Mouse (Mus musculus): Measurements from ENCODE around the gene Klrg1.

Gene Klrg1

DNA sequence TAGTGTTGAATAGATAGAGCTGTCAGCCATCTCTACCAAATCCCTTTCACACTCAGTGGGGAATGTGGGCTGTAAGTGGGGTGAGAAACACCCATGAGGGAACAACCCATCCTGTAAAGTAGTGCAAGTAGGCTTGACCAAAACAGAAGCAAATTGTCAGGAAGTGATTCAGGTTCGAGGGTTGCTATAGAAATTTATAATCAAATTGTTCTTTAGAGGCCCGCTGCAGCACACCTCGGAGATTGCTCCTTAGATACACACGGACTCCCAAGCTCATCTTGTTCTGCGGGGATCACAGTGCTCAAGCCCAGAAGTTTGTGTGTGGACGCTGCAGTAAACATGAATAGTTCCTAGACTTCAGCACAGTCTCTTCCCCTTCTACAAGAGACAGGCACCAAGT, at the start of gene Klrg1:
Klrg1 (minus strand) TSS at position 101 of the 400 bp plus-strand sequence.
- in situ Hi-C loops (cut with MboI, MseI), result no loop called here

DNA sequence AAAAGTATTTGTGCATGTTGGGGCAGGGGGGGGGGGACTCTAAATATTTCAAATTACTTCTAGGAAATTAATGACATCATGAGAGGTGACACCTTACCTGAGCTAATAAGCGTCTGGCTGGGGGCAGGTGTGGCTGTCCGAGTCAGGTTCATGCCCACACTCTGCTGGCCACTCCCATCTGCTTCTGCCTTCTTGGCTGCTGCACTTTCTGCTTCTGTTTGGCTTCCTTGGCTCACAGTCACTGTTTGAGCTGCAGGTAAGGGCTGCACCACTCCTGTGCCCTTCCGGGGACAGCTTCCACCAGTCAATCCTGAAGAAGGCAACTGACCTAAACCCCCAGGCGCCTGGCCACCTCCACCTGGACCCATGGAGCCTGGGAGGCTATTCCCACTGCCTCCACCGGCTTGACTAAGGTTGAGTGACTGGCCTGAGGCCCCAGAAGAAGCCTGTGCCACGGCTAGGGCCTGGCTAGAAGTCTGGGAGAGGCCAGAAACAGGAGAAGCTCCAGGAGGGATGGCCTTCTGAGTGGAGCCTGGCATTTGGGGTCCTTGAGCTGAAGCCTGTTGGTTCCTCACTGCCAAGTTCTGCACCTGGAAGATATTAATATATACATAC, 42.8 kb upstream of the Klrg1 start:
- in situ Hi-C loops (cut with MboI, MseI), result loop anchor here in 1 of 2 experiments (10.0 kb wide), 1 partner anchor 1341 kb away; no protein-coding TSS in a partner anchor

DNA sequence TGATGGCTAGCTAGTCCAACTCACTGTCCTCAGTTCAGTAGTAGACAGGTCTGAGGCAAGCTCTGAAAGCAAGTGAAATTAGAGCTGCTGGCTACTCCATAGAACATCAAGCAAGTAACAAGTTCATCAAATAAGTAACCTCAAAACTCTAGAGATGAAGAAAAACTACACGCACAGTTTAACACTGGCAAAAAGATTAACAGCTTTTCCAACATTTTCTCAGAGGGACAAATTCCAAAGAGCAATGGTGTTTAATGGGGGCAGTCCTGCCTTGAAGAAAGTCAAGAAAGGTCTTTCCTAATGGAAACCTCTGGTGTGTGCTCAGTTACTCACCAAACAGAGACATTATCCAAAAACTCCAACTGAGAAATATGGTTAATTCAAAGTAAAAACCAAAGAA, 36.0 kb upstream of the Klrg1 start:
- in situ Hi-C loops (cut with MboI, MseI), result loop anchor here in 1 of 2 experiments (10.0 kb wide), 1 partner anchor 556 kb away; the partner anchor contains the start of gene Necap1

DNA sequence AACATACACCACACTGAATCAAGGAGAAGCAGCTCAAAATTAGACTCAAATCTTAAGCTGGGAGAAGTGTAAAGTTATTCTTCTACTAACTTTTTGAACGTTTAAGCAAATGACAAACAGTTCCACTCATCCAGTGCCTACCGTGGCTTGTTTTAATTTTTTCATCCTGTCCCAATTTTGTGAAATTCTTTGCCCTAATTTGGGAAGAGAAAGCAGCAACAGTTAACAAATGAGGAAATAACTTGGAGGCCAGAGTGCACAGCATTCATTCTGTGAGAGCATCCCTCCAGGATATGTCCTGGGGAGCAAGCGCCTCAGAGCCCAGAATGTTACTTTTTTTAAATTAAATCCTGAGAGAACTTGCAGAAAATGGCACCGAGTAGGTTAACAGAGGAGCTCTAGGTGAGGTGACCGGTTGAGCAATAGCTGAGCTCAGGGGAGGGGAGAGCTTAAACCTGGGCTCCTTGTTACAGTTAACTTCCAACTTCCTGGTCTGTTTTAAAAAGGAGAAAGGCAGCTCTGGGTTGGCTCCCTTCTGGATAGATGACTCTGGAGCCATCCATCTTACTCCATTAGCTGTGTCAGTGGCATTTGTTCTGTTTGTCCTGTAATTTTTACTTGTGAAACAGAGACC, 27.6 kb upstream of the Klrg1 start:
- in situ Hi-C loops (cut with MboI, MseI), result loop anchor here in 1 of 2 experiments (10.0 kb wide), 1 partner anchor 564 kb away; the partner anchor contains the start of gene Necap1

DNA sequence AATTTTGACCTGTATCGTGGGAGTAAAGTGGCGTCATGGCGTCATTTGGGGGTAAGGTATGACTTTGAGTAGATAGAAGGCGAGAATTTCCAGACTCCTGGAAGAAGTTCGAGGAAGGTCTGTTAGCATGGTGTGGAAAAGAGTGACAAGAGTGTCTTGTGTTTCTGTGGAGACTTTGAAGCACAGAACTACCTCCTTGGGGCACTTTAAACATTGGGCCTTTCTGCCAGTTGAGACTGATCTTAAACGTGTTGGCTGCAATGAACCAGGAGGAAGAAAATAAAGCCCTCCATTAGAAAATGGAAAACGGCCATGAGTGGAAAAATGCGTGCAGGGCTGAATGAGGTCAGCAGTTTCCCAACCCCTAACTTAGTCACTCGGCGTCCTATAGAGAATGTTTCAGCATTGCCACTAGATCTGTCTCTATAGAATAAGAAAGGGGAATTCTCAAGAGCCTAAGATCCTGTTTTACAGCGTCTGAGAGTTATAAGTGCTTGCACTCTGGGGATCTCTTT, 26.8 kb upstream of the Klrg1 start:
- in situ Hi-C loops (cut with MboI, MseI), result loop anchor here (5.0 to 10.0 kb wide), 3 partner anchors 52 to 568 kb away; partner anchors contain the start of gene Foxj2 (in 1 of the 2)

DNA sequence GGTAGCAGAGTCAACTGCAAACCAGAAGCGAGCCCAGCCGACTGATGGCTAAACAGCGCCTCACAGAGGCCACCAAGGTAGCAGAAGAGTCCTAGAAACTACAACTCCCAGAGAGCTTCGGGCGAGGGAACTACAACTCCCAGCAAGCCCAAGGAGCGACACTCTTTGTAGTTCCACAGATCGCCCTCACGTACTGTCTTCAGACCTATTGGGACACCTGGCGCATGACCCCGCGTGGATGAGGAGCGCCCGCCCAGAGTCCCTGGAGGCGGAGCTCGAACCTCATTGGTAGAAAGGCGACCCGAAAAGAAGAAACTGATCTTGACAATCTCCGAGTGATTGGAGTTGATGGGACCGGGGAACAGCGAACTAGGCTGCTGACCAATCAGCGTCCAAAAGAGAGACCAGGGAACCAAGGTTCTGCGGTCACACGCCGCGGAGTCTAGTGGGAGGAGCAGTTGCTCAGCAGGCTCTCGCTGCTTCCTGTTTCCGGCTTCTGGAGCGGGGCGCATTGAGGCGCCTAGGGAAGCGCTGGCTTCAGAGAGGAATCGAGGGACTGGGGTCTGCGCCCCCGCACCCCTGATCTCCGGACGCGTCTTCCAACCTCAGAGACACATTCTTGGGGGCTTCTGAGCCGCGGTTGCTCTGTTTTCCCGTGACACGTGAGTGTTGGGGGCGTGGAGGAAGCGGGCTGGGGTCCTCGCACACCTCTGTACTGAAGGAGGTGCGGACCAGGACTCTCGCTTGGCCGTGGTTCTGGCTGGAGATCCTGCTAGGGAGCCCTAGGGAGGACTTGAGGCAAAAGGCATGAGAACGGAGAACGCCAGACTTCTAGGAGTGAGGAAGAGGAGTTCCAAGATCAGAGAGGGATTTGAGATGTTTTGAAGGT, 26.1 kb upstream of the Klrg1 start, which contains the start of gene M6pr:
M6pr (plus strand) TSS at position 216 of the 889 bp plus-strand sequence.
- in situ Hi-C loops (cut with MboI, MseI), result loop anchor here (5.0 to 10.0 kb wide), 3 partner anchors 51 to 569 kb away; partner anchors contain the start of gene Foxj2 (in 1 of the 2)

DNA sequence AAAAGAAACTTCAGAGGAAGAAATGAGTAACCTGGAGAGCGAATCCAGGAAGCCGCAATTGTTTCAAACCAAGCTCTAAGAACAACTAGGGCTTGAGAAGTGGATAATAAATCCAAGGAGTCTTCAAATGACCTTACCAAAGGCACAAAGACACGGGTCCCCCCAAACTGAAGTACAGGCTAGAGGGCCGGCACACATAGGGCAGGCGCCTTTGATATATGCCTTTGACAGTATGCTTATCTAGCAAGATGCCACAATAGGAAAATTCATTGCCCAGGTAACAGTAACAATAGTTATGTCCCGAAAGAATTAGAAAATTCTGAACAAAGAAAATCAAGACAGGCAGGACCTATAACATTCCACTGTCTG, 25.4 kb upstream of the Klrg1 start:
- in situ Hi-C loops (cut with MboI, MseI), result loop anchor here (5.0 to 10.0 kb wide), 3 partner anchors 51 to 569 kb away; partner anchors contain the start of gene Foxj2 (in 1 of the 2)

DNA sequence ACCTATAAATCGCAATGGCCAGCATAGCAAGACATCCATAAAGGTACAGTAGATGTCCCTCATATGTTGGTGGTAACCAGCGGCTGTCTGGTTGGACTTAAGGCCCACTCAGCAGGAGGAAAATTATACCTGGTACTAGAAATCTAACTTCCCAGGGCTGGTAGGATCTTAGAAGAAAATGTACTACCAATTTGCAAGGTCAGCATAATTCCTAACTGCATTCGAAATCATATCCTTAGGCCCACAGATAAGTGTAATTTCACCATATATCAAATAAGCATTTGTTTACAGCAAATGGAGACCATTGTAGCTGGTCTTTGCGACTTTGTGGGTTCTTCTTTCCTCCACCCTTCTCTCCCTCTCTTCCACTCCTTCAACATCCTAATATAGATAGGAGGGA, 24.0 kb upstream of the Klrg1 start:
- in situ Hi-C loops (cut with MboI, MseI), result loop anchor here (5.0 to 10.0 kb wide), 3 partner anchors 49 to 571 kb away; partner anchors contain the start of gene Foxj2 (in 1 of the 2)

DNA sequence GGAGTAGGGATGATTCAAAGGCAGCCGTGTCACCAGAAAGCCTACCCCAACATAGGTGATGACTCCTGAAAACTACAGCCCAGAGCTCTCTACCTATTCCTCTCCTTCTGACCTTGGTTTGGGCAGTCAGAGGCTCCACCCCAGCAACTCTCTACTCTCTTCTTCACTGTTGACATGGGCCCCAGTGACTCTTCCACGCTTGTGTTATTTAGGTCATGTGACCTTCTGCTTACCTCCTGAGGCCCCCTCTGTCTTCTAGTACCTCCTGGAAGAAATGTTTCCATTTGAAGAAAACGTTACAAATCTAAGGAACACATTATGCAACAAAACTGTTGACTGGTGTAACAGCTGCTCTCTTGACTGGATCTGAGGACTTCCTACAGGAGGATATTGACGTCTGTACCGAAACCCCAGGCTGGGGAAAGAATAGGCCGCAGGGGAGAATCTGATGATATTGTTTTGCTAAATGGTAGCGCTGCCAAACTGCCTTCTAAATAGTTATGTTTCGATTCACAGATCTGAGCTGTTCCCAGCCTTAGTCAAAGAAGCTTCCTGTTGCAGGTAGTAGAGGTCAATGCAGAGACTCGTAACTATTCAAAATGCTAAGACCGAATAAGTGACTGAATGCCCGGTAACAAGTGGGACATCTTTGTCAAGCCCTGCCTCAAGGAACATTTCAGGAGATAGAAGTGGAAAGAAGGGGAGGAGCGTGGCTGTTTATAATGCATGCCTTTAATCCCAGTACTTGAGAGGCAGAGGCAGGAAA, 22.3 kb upstream of the Klrg1 start:
- in situ Hi-C loops (cut with MboI, MseI), result loop anchor here (5.0 to 10.0 kb wide), 3 partner anchors 48 to 572 kb away; partner anchors contain the start of gene Foxj2 (in 1 of the 2)

DNA sequence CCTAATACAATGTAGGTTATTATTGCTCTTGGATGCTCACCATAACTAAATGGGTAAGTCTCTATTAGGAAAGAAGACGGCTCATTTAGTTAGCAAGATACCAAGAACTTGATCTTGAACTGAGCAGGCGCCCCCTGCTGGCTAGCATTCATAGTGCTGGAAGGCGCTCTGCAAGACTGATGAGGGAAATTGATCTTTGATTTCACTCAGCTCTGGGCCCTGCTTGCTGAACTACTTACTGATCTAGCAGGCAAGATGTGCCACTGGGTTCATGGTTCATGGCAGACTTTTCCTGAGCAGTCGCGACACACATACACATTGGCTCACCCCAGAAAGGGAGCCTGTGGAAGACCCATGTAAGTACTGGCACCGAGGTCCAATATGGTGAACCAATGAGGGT, 21.7 kb upstream of the Klrg1 start:
- in situ Hi-C loops (cut with MboI, MseI), result loop anchor here in 1 of 2 experiments (10.0 kb wide), 1 partner anchor 510 kb away; the partner anchor contains the start of gene Foxj2

DNA sequence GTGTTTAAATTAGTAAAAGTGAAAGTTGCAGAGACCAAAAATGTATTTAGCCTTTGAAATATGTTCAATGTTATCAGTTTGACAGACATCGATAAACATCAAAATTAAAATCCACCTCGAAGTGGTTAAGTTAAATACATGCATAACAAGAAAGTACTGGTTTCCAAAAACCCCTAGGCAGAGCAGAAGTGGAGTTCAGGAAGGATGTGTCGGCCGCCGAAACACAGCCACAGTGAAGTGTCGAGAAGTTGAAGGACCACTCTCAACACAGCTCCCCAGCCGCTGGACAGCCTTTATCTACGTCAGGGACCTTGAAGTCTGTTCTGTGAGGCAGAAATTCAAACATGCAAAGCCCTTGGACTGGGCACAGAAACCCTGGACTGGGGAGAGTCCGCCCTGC, 20.8 kb upstream of the Klrg1 start:
- in situ Hi-C loops (cut with MboI, MseI), result loop anchor here in 1 of 2 experiments (10.0 kb wide), 1 partner anchor 511 kb away; the partner anchor contains the start of gene Foxj2

DNA sequence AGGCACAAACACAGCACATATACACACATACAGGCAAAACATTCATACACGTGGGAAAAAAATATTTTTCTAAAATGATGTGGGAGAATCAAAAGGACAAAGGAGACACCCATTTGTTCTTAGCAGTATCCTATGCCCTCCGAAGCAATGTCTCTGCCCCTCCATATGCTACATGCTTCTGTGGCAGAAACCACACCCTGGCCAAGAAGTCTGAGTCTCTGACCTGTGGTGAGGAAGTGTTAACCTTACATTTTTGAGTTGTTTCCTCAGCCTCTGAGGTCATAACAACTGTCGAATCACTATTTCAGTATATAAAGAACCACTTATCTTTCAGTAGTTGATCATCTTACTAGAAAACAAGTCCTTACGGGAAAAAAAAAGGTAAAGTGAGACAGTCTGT, 20.0 kb upstream of the Klrg1 start:
- in situ Hi-C loops (cut with MboI, MseI), result loop anchor here in 1 of 2 experiments (10.0 kb wide), 1 partner anchor 512 kb away; the partner anchor contains the start of gene Foxj2

DNA sequence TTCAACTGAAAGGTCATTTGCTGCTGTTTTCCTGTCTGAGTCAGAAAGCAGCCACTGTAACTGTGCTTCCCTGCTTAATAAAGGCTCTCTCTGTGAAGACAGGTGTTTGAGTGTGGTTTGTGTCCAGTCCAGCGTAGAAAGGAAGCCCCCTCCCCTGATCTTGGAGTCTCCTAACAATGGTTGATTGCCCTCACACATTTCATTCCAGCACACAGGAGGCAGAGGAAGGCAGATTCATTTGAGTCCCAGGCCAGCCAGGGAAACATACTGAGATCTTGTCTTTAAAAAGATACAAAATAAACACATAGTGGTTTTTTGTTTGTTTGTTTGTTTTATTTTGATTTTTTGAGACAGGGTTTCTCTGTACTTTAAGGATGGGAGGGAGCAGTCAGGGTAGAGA, 19.4 kb upstream of the Klrg1 start:
- in situ Hi-C loops (cut with MboI, MseI), result loop anchor here in 1 of 2 experiments (10.0 kb wide), 1 partner anchor 513 kb away; the partner anchor contains the start of gene Foxj2

DNA sequence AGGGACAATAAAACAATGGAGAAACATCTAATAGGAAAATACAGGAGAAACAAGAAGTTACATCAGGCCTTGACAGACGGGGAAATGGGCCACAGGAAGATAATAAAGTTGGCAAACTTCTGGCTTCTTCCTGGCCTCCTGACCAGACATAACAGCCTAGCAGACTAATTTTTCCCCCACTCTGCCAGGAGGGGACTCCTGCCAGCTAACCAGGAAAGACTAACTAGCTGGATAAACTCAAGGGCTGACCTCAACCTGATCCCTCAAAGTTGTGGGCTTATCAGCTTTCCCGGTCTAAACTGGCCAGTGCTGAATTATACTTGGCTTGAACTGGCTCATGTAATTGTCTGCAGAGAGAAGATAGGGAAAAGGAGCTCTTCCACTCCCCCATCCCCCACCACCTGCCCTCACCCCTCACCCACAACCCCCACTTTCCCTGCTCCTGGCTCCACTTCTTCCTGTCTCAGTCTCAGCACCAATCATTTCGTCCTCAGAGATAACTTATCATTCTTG, 17.0 kb upstream of the Klrg1 start:
- in situ Hi-C loops (cut with MboI, MseI), result loop anchor here in 1 of 2 experiments (10.0 kb wide), 1 partner anchor 515 kb away; the partner anchor contains the start of gene Foxj2

DNA sequence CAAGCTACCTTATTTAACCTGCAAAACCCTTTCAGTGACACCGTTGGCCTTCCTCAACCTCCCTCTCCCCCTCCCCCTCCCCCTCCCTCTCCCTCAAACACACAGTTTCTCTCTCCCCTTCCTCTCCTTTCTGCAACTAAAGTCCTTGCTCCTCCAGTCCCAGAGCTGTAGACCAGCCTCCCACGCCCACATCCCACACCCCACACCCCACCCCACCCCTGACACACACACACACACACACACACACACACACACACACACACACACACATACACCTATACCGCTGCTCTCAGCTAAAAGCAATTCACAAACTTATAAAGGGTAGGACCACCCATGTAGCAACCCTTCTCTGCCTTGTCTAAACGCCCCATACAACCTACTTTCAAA, 15.5 kb upstream of the Klrg1 start:
- in situ Hi-C loops (cut with MboI, MseI), result no loop called here

DNA sequence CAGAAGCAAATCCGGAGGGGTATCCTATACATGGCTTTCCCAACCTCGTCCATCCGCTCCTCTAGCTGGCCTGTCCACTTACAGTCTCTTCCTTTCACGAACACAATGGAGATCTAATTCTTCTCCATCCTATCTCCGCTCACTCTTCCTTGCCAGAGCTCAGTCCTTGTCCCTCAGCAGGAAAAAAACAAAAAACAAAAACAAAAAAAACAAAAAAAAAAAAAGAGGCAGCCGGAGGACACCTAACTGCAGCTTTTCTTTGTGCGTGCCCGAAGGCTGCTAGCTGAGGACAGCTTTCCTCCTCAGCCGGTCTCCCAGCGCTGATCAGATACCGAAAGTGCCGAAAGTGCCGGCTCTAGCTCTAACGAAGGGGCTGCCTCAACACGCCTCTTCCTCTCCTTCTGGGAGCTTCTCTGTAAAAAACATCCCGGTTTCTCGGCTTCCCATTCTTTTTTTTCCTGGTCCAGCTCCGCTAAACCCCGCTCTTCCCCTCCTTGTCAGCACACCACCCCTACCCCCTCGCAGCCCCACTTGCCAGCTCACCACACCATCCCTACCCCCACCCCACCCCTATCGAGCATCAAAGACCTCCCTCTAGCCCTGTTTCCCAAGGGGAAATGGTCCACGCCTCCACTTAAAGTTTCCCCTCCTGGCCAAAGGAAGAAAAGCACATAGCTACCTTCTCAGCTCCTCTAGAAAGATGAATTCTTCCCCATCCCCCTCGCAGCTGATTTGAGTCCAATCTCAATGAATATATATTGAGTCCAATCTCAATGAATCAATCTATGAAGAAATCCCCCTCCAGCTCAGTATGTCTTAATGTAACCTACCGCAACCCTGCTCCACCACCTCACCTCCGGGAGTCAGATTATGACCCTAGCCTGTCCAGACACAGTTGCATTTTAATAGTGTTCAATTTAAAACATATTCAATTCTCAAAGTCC, 14.9 kb upstream of the Klrg1 start:
- in situ Hi-C loops (cut with MboI, MseI), result no loop called here

DNA sequence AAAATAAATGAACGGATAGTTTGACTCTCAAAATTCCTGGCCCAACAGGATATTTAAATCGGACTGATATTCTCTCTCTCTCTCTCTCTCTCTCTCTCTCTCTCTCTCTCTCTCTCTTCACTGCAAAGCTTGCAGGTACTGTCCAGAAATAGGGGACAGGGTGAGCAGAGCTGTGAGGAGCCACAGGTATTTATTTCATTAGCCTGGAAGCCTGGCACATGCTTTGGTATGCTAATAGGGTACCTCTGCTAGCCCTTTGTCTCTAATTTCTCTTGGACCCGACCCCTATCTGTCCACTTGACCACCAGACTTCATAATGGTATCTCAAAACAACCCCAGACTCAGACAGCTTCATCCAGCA, 14.2 kb upstream of the Klrg1 start:
- in situ Hi-C loops (cut with MboI, MseI), result no loop called here

DNA sequence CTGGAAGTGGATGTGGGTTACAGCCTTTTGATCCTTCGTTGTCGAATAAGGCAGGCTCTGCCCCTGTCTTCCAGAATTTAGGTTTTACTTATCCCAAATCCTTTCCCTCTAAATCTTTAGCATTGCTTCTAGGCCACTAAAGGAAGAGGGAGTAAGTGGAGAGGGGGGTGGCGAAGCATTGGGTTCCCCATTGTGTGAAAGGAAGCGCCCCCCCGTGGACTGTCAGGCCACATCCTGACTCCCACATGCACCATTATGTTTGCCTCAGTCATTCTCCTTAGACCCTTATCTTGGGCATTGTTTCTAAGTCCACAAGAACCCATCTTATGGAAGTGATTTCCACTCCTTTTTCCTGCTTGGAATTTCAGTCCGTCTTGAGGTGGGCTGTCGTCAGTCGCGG, 12.6 kb upstream of the Klrg1 start:
- in situ Hi-C loops (cut with MboI, MseI), result no loop called here

DNA sequence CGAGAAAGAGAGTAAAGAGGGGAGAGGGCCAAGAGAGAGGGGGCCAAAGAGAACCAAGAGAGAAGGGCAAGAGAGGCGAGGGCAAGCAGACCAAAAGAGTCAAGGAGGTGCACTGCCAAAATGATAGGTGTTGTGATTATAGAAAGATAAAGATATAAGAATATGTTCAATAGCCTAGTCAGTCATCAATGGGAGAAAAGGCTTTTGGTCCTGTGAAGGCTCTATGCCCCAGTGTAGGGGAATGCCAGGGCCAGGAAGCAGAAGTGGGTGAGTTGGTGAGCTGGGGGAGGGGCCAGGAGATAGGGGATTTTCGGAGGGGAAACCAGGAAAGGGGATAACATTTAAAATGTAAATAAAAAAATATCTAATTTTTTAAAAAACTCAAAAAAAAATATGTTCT, 11.6 kb upstream of the Klrg1 start:
- in situ Hi-C loops (cut with MboI, MseI), result no loop called here

Measured in T-helper 17 cell (primary cell).